Mouse (Mus musculus): Measurements from ENCODE around the gene Cacna1s.

The Cacna1s gene

DNA sequence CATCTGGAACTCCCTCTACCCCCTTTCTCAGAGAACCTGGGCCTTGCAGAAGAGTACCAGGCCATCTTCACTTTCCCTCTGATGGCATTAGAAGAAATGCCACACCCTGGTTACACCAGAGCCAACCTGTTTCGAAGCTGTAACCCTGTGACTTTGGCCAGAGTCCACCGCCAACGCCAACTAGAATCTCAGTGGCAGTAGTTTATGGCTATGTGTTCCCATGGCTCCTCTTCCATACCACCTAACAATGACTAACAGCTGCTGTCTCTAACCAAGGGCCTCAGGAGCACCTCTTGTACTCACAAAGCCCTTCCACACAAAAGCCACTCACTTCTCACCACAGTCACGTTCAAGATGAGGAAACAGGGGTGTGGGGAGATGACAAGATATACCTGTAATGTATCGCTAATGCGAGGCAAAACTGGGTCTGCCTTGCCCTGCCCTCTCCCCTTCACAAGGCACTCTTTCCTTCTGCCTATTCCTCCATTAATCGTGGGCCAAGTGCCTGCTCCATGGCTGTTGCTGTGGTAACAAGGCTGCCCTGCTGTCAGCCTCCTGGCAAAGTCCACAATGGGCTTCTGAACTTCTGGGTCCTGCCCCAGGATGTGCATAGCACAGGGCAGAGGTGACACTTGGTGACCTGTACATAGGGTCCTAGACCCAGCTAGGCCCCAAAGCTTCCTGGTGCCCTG is 67.2 kb downstream of the Cacna1s start:
- DNase-seq, result no peak

DNA sequence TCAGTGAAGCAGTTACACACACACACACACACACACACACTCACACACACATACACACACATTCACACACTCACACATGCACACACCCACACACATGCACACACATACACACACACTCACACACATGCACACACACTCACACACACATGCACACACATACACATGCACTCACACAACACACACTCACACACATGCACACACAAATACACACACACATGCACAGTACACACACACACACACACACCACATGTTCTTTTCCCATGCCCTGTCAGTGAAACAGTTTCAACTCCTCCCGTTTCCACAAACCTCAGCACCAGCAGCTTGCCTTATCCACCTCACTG is 67.7 kb downstream of the Cacna1s start:
- no peak for DNase-seq

GRCm38 (mm10) chr1:136120785-136121184 is 68.2 kb downstream of the Cacna1s start:
- no peak for DNase-seq

DNA sequence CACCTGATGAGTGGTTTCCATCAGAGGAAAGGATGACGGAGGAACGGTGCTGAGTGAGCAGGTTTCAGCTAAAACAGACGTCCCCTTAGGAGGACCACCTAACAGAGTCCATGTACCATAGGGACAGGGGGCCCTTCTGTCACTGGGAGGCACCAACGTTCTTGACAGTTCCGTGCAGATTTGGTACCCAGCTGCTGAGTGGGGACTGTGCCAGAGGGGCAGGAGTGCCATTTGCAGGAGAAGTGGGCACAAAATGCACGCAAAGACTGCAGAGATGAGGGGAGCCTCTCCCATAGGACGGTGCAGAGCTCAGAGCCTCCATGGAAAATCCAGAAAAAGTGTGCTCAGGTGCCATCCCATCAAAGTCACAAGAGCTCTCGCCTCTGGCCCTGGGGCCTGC is 69.5 kb downstream of the Cacna1s start:
- DNase-seq, result no peak

DNA sequence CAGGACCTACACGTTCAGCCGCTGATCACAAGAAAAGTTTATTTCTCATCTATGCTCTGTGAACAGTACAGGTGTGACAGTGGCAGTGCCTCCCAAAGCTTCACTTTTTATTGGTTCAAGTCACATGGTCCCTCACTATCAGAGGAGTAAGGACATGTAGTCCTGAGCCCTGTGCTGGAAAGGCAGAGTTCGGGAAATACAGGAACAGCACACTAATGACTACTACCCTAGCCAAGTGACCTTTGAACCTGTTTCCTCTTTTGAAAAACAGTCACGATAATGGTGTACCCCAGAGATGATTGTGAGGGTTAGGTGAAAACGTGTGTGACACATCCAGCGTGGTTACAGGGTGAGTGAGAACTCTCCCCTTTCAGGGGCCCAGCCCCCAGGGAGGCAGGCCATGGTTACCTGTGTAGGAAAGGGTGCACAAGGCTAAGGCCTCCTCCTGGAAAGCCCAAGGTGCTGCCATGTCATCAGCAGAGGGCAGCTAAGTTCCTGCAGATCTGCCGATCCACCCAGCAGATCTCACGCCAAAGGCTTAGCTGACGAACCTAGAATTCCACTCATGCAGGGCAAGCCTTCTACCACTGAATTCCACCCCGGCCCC is 73.7 kb downstream of the Cacna1s start:
- no peak for DNase-seq

- no peak for DNase-seq
Measured at GRCm38 (mm10) chr1:136126895-136127294, 74.3 kb downstream of the Cacna1s start.

DNA sequence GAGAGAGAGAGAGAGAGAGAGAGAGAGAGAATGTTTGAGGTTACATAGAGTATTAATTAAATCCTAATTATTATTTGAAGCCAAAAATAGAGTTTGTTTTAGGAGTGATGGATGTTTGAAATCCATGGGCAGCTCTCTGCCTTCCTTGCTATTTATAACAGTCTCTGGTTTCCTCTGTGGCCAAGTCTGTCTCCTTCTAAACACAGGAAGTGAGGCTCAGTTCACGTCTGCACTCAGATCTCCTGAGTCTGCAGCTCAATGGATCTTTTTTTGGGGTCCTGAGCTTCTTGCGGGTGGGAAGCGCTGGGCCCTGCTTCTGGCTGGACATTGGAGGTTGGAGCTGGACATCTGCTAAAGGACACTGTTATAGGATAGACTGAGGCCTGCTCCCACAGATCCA is 75.3 kb downstream of the Cacna1s start:
- DNase-seq, result no peak

DNA sequence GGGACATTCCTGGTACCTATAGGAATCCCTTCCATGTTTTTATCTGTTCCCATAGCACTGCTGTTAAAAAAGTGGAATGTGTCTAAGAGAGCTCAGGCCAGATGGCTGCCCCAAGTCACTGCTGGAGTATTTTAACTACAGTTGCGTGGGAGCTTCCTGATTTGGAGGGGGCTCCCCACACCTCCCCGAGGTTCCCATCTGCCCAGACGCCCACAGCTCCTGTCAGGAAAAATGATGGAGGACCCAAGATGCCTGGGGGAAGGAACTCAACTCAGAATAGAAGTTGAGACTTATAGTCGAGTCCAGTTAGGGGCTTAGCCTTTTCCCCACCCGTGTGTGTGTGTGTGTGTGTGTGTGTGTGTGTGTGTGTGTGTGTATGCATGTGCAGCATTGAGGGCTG is 75.9 kb downstream of the Cacna1s start:
- DNase-seq, result no peak

GRCm38 (mm10) chr1:136128944-136129589 is 76.5 kb downstream of the Cacna1s start:
- DNase-seq, result no peak

DNA sequence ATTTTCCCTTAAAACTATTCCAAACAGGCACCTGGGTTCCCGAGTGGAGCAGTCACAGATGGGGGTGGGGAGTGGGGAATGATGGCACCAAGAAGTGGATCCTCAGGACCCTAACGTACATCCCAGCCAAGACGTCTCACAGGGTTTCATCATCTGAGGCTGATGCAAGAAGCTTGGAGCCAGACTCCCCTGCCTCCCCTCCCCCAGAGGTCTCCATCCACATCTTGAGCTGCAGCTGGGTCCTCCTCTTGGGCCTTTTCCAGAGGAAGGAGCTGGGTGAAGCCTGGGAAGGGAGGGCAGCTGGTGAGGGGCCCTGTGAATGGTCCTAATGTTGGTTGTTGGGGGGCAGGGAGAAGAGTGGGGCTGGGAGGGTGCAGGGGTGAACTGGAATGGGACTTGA is 77.6 kb downstream of the Cacna1s start:
- no peak for DNase-seq

GRCm38 (mm10) chr1:136130951-136131558 is 78.5 kb downstream of the Cacna1s start, which contains the start of gene Kif21b:
Gene Kif21b, plus strand, starts transcription at chr1:136131389.
- DNase-seq, result peak; percentile 84

DNA sequence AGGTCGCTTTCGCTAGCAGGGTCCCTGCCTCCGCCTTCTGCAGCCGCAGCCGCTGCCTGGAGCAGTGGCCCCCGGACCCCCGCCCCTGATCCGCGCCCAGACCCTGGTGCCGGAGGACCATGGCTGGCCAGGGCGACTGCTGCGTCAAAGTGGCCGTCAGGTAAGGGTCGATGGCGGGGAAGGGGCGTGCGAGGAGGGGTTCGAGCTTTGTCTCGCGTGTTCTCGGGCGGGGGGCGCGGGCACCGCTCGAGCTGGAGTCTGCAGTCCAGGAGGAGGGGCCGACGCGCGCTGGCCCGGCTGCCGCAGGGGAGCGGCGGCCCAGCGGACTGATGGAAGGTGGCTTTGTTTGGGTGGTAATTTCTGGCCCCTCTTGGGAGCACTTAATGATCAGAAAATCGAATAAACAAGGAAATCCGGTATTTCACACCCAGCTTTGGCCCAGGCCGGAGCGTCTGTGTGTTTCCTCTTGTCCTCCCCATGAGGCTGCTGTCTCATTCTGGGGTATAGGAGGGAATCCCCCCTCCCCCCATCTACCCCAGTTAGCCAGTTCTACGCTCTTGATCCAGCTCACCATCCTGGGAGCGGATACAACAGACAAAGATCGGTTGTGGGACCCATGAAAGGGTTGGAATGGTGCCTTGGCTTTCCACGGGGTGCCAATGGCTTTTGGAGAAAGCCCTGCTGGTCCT is 79.2 kb downstream of the Cacna1s start:
- DNase-seq, result peak; percentile 41

DNA sequence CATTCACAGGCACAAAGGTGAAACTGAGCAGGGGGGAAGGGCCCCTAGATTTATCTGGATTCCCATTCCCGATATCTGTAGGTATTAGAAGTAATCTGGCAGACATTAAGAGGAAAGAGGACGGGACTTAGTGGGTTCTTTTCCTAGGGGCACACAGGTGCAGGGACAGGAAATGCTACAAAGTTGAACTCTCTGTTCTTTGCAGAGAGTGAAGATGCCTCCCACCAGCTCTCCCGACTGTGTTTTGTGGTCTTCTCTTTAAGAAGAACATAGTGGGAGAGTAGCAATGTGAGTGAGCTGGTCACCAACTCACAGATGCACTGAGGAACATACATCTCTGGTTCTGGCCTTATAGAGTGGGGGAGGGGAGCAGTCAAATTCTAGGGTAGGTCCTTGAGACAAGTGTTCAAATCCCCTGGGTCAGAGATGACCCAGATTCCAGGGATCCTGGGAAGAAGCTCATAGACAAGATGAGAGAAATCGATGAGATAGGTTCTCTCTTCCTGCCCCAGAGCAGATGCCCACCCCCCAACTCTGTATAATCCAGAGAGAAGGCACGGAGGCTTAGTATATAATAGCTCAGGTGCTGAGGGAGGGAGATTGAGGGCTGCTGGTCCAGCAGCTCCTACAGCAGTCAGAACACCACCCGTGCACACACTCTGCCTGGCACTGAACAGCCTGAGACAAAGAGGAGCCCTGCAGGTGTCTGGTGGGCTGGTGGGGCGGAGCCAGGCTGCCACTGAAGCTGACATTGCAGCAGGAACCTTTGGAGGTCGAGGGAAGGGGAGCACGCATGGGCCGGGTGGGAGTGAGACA is 80.0 kb downstream of the Cacna1s start:
- DNase-seq, result peak; percentile 21

- peak; percentile 44 for DNase-seq
Measured at GRCm38 (mm10) chr1:136133570-136134240, 81.2 kb downstream of the Cacna1s start.

GRCm38 (mm10) chr1:136134547-136134946 is 82.0 kb downstream of the Cacna1s start:
- no peak for DNase-seq

- no peak for DNase-seq
Measured at GRCm38 (mm10) chr1:136135046-136135445, 82.5 kb downstream of the Cacna1s start.

GRCm38 (mm10) chr1:136135777-136136444 is 83.4 kb downstream of the Cacna1s start:
- DNase-seq, result no peak

DNA sequence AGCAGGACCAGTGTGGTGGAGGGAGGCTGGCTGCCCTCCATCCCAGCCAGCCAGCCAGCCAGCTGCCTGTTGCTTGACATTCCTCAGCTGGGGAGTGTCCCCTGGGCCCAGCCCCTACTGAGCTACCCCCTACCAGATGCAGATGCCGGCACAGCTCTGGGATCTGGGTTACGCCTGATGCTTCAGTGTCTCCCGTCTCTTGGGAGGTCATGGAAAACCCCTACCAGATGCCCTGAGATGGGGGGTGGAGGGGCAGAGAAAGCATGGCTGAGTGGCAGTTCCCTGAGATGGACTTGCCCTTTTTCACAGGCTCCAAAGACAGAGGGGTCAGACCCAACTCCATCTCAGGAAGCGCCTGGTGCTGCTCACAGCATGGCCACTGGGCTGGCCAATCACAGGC is 84.0 kb downstream of the Cacna1s start:
- no peak for DNase-seq

- DNase-seq, result no peak
Measured at GRCm38 (mm10) chr1:136137071-136137531, 84.6 kb downstream of the Cacna1s start.

DNA sequence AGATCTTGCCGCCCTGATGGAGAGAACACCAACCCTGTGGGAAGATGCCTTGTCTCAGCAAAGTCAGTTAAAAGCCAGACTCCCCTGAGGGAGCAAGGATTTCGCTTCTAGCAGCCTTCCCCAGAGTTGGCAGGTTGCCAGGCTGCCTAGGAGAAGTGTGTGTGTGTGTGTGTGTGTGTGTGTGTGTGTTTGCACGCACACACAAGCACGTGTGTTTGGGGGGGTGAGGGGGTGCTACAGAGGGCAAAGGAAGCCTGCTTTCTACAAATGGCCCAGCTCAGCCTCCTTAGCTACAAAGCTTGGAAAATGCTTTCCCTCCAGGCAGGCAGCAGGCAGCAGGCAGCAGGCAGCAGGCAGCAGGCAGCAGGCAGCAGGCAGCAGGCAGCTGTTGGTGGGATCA is 85.0 kb downstream of the Cacna1s start:
- DNase-seq, result peak; percentile 34

DNA sequence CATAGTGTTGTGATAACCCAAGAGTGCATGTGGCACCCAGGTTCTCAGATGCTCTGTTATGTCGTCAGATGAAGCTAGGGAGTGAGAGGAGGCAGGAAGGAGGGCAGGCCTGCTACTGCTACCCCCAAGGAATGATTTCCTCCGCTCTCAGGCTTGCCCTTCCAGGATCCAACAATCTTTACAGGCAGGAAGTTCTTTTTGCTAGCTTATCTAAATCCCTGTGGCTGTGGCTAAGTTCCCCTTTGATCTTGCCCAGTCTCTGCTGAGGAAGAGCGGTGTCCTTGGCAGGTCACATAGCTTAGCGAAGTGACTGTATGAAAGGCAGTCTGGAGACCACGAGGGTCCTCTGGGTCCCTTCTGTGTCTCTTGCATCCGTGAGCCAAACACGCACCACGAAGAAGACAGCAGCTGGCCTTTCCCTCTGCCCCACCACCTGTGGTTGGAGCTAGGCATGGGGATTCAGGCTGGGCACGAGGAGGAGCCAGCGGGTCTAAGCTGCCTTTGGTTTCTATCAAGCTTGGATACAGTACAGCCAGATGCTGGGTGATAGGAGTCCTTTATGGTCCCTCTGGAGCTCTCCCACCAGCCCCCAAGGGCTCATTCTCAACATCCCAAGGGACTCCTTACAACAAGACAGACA is 85.8 kb downstream of the Cacna1s start:
- peak; percentile 15 for DNase-seq
